Mouse (Mus musculus) small intestine, adult 2 months (tissue): ENCODE data around the gene Ccdc169. TPM values are rescaled to one million over a fixed set of nuclear protein-coding genes. Genes with fewer than 3 reads are reported as not detected.
A peak's percentile ranks its signal among the peaks of the same experiment; 100 is the strongest.
"Not testable (repeated sequence)": the region's sequence is repeated elsewhere in the genome, so short reads cannot be mapped to it uniquely, and the experiment has no call there.

Experiments used
- H3K27ac ChIP-seq: fragments of 200-500 bp; 2 replicates; pipeline ENCODE4 v1.5.1; 2012; ENCODE audit warnings: low read depth, low read length, control low read depth, inconsistent platforms; ENCODE audit not compliant: insufficient read depth
- H3K27me3 ChIP-seq: fragments of 200-500 bp; 2 replicates; pipeline ENCODE4 v1.6.1; 2012; ENCODE audit warnings: mild to moderate bottlenecking, moderate library complexity, low read length, inconsistent platforms; ENCODE audit not compliant: control insufficient read depth, insufficient read depth
- H3K36me3 ChIP-seq: fragments of 200-500 bp; 2 replicates; pipeline ENCODE4 v1.6.1; 2012; ENCODE audit warnings: mild to moderate bottlenecking, low read length, control low read depth, inconsistent platforms; ENCODE audit not compliant: control insufficient read depth, insufficient read depth
- H3K4me1 ChIP-seq: fragments of 200-500 bp; 2 replicates; pipeline ENCODE4 v1.6.1; 2012; ENCODE audit warnings: low read length, inconsistent platforms, mixed read lengths; ENCODE audit not compliant: control insufficient read depth, insufficient read depth, insufficient read length
- H3K4me3 ChIP-seq: fragments of 200-500 bp; 2 replicates; pipeline ENCODE4 v1.5.1; 2012; ENCODE audit warnings: low read depth, mild to moderate bottlenecking, control low read depth, inconsistent platforms, low read length, moderate library complexity
- CTCF ChIP-seq: fragments of 200-500 bp; IDR thresholded peaks from 2 replicates; pipeline ENCODE4 v1.5.1; 2012; ENCODE audit warnings: low read depth, mild to moderate bottlenecking, control low read depth, inconsistent platforms, low read length, moderate library complexity, mixed read lengths; ENCODE audit not compliant: insufficient replicate concordance, insufficient read length; ENCODE audit errors: extremely low read depth
- POLR2A ChIP-seq: fragments of 200-500 bp; IDR thresholded peaks from 2 replicates; pipeline ENCODE4 v1.6.1; 2012; ENCODE audit warnings: low read depth, mild to moderate bottlenecking, control low read depth, inconsistent platforms, low read length, moderate library complexity
- WGBS: fragments of 180-500 bp; shearing (Covaris S2); methylation state at CpG from one replicate; pipeline ENCODE4 v1.1.7; 2018; 5-methylcytosine and 5-hydroxymethylcytosine counted together
- polyA plus RNA-seq: library from polyadenylated mRNA; depleted of rRNA; stranded (reverse); fragments of >200 nt; gene quantifications from 2 replicates; pipeline ENCODE4 v1.2.3, GENCODE M21; 2012; rRNA removed

The Ccdc169 gene
- polyA plus RNA-seq, 1 experiment = not detected

- H3K27ac ChIP-seq = no peak overlapping the region
- no peaks in the 10 kb centered on the region for H3K36me3 ChIP-seq
- H3K4me3 ChIP-seq = no peak overlapping the region
- H3K4me1 ChIP-seq = no peaks in the 10 kb centered on the region
- no peak for TF ChIP-seq CTCF
- no peak for TF ChIP-seq POLR2A
- WGBS = 84% methylated on average over 2 of the region's 2 CpGs
- H3K27me3 ChIP-seq = no peaks in the 10 kb centered on the region
Observed at GRCm38 (mm10) chr3:55196328-55196710, 59.2 kb downstream of the Ccdc169 start.

- not testable (repeated sequence) for H3K4me3 ChIP-seq, H3K27me3 ChIP-seq, H3K36me3 ChIP-seq, H3K27ac ChIP-seq, H3K4me1 ChIP-seq
- 85% methylated on average over 11 of the region's 11 CpGs for WGBS
Observed at GRCm38 (mm10) chr3:55203621-55204020, 66.5 kb downstream of the Ccdc169 start.

- 95% methylated on average over 2 of the region's 2 CpGs for WGBS
- Histone ChIP-seq H3K4me3 (no peak overlapping the region), H3K27me3 (no peaks in the 10 kb centered on the region), H3K27ac (no peak overlapping the region), H3K36me3 (no peaks in the 10 kb centered on the region), H3K4me1 (no peaks in the 10 kb centered on the region)
- TF ChIP-seq POLR2A = no peak
- no peak for TF ChIP-seq CTCF
Observed at GRCm38 (mm10) chr3:55206413-55206812, 69.3 kb downstream of the Ccdc169 start.

- H3K4me1 ChIP-seq = no peaks in the 10 kb centered on the region
- WGBS = 72% methylated on average over 6 of the region's 6 CpGs
- no peaks in the 10 kb centered on the region for H3K36me3 ChIP-seq
- no peak for TF ChIP-seq CTCF
- TF ChIP-seq POLR2A = no peak
- H3K4me3 ChIP-seq = no peak overlapping the region
- H3K27ac ChIP-seq = no peak overlapping the region
- H3K27me3 ChIP-seq = no peaks in the 10 kb centered on the region
Observed at GRCm38 (mm10) chr3:55207665-55208064, 70.5 kb downstream of the Ccdc169 start.

GRCm38 (mm10) chr3:55212254-55212653 lies 75.1 kb downstream of the Ccdc169 start:
- Histone ChIP-seq H3K4me3 (no peak overlapping the region), H3K36me3 (no peaks in the 10 kb centered on the region), H3K27me3 (no peaks in the 10 kb centered on the region), H3K4me1 (no peaks in the 10 kb centered on the region), H3K27ac (no peak overlapping the region)
- TF ChIP-seq CTCF (no peak), POLR2A (no peak)
- WGBS = 10% methylated on average over 2 of the region's 2 CpGs

GRCm38 (mm10) chr3:55213785-55214184 lies 76.6 kb downstream of the Ccdc169 start:
- TF ChIP-seq CTCF (no peak), POLR2A (no peak)
- H3K4me1 ChIP-seq = no peaks in the 10 kb centered on the region
- 56% methylated on average over 4 of the region's 4 CpGs for WGBS
- no peak overlapping the region for H3K4me3 ChIP-seq
- no peaks in the 10 kb centered on the region for H3K27me3 ChIP-seq
- H3K36me3 ChIP-seq = no peaks in the 10 kb centered on the region
- no peak overlapping the region for H3K27ac ChIP-seq

- H3K27ac ChIP-seq = no peak overlapping the region
- WGBS = 54% methylated on average over 6 of the region's 6 CpGs
Observed at GRCm38 (mm10) chr3:55214413-55214812, 77.3 kb downstream of the Ccdc169 start.

GRCm38 (mm10) chr3:55222502-55222901 lies 85.4 kb downstream of the Ccdc169 start:
- Histone ChIP-seq H3K27ac (no peak overlapping the region), H3K4me3 (no peak overlapping the region), H3K27me3 (no peaks in the 10 kb centered on the region), H3K36me3 (no peaks in the 10 kb centered on the region), H3K4me1 (no peaks in the 10 kb centered on the region; the same call in 1 of the 2 replicates)
- WGBS = 94% methylated on average over 2 of the region's 2 CpGs
- no peak for TF ChIP-seq POLR2A
- peak; percentile 32; the same call in 1 of the 2 replicates for TF ChIP-seq CTCF

More at GRCm38 (mm10) chr3:55214413-55214812, 77.3 kb downstream of the Ccdc169 start:
- H3K27me3 ChIP-seq = no peaks in the 10 kb centered on the region
- H3K4me3 ChIP-seq = no peak overlapping the region
- no peaks in the 10 kb centered on the region for H3K4me1 ChIP-seq
- no peak for TF ChIP-seq POLR2A
- no peak for TF ChIP-seq CTCF
- no peaks in the 10 kb centered on the region for H3K36me3 ChIP-seq

Other genes with a start within 250 kb of the Ccdc169 start
- gene Sertm1, start 221.5 kb upstream of the Ccdc169 start, polyA plus RNA-seq = 1.2 and 2.1 TPM in 2 replicates
- gene Ccna1, start 81.8 kb upstream of the Ccdc169 start, polyA plus RNA-seq = 0.20 and 0.32 TPM in 2 replicates
- gene Spg20, start 25.2 kb upstream of the Ccdc169 start, polyA plus RNA-seq = 6.8 and 7.1 TPM in 2 replicates
- not detected in 2 replicates for gene Sohlh2, start 44.7 kb downstream of the Ccdc169 start, polyA plus RNA-seq
- 2.0 and 3.2 TPM in 2 replicates for gene Dclk1, start 105.0 kb downstream of the Ccdc169 start, polyA plus RNA-seq